Mouse (Mus musculus) adrenal gland, adult 2 months (tissue): ENCODE measurements around the gene Gramd1b. TPM values are rescaled to one million over a fixed set of nuclear protein-coding genes. Genes with fewer than 3 reads are reported as not detected.

Experiments
- DNase-seq: peaks from one replicate; pipeline ENCODE4 v3.0.0; 2021
- polyA plus RNA-seq: library from polyadenylated mRNA; depleted of rRNA; stranded (reverse); fragments of >200 nt; gene quantifications from 2 replicates; pipeline ENCODE4 v1.2.3, GENCODE M21; 2012; rRNA removed
- total RNA-seq, 2 experiments: library from RNA; stranded (reverse); gene quantifications; 2 replicates each; pipeline ENCODE4 v1.2.3; 2021

Gramd1b gene
- total and polyA plus RNA-seq, 3 experiments = 336 to 1,336 (median 574) TPM

GRCm38 (mm10) chr9:40268040-40268747, 263.0 kb downstream of the Gramd1b start:
- DNase-seq = no peak

- no peak for DNase-seq
These were observed 267.3 kb downstream of the Gramd1b start for GRCm38 (mm10) chr9:40263874-40264273.

- no peak for DNase-seq
These were observed 278.7 kb downstream of the Gramd1b start for GRCm38 (mm10) chr9:40252459-40252858.

- no peak for DNase-seq
These were observed 282.1 kb downstream of the Gramd1b start for GRCm38 (mm10) chr9:40249106-40249505.

DNA sequence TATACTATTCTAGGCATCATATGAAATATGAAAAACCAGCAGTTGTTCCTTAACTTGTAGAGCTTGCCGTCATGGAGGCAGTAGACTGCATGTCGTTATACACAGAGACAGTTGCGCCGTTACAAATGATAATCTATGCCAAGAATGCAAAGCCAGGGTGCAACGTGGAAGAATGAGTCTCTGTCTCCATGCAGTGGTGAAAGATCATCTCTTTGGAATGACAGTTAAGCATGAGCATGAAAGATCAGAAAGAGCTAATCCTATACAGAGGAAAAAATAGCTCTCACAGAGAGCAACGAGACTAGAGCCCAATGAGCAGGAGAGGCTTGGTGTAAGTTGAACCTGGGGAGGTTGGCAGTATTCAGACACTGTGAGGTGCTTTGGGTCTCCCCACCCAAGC, 284.5 kb downstream of the Gramd1b start:
- no peak for DNase-seq

- no peak for DNase-seq
These were observed 285.1 kb downstream of the Gramd1b start for GRCm38 (mm10) chr9:40245974-40246665.

DNA sequence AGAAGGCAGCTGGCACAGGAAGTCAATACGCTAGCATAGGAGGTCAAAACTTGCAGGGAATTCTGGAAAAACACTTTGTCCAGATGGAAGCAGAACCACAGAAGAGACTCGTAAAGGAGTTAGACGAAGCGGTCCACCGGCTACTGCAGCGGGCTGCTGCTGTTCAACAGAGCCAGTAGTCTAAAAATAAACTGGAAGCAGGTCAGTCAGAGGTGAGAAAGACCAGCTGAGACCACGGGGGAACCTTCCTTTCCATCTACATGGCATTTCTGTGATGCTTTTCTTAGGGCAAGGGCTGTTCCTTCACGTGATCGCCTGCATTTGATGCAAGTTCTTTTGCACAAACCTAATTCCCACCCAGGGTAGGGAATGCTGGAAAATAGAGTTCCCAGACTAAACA, 285.7 kb downstream of the Gramd1b start:
- no peak for DNase-seq

Other genes starting within 250 kb of the Gramd1b start
- not detected for gene Gm21915, start 139.2 kb upstream of the Gramd1b start, total RNA-seq
- gene Gm21915, start 139.2 kb upstream of the Gramd1b start, polyA plus RNA-seq = not detected in 2 replicates
- 1 to 10 TPM; 6.3 TPM for gene Clmp, start 154.6 kb upstream of the Gramd1b start, total RNA-seq
- 25.4 and 29.5 TPM in 2 replicates for gene Clmp, start 154.6 kb upstream of the Gramd1b start, polyA plus RNA-seq